Comparison of ENCODE assay signal across 18 mouse cellular contexts in the genomic region with DNA sequence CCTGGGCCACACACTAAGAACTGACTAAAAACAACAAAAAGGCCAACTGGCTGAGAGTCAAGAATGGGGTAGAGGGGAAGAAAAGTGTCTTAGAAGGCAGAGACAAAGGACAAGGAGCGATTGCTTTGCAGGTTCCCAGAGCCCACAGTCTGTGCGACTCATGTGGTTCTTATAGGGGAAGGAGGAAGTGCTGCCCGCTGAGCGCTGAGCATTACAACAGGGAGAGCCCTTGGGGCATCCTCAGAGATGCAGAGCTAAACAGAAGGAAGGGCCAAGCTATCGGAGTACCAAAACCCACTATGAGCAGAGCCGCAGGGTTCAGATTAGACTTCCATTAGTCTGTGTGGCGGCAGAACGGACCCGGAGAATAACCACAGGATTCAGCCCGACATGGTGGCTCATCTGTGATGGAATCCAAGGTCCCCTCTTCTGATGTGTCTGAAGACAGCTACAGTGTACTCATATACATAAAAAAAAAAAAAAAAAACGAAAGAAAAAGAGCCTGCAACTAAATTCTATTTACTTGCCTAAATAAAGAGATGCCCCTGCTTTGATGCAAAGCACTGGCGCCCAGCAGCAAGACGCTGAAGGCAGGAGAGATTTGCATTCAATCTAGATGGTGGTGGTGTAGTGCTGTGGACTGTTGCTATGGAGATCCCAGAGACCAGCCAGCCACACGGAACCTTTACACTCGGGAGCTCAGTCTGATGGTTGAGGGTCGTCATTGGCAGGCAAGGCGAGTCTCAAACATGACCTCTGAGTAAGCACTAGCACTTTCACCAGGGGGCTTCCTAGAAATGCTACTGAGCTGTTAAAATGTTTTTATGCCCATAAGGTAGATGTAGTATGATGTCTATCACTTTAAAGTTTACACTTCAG. TPM values are rescaled to one million over a fixed set of nuclear protein-coding genes. Genes with fewer than 3 reads are reported as not detected.
DNase-seq lines count a peak whose midpoint lies in the region; ATAC-seq and TF ChIP-seq lines count a peak whose summit lies in the region.
"Had no signal": no experiment of that assay in that cellular context is flagged by ENCODE, and none has a peak within 500 bp of the region (broad histone marks: within the 10 kb centered on the region; RNA-seq: fewer than 3 reads in every experiment).

No protein-coding gene starts in this region.

- H3K36me3 ChIP-seq in MEL (ENCODE audit: control insufficient read depth in 1 of 2, insufficient read depth in 2 of 2, low read length in 2 of 2), result peaks cover 0 to 14% of the 10 kb centered on the region in 2 experiments; a peak in 2 of 4 replicates
- no peaks in the 10 kb centered on the region for H3K36me3 ChIP-seq in midbrain, embryonic 15.5 days (replicated peaks)
- H3K36me3 ChIP-seq in thymus, adult 2 months (ENCODE audit: control insufficient read depth, insufficient read depth, low read length), result no peaks in the 10 kb centered on the region
- H3K36me3 ChIP-seq: liver, embryonic 13.5 days had no signal

- H3K27me3 ChIP-seq in MEL (ENCODE audit: control insufficient read depth in 1 of 2, insufficient read depth in 2 of 2, low read length in 2 of 2), result no peaks in the 10 kb centered on the region; a peak in 1 of 4 replicates
- H3K27me3 ChIP-seq in midbrain, embryonic 15.5 days (replicated peaks), result no peaks in the 10 kb centered on the region
- H3K27me3 ChIP-seq in thymus, adult 2 months (ENCODE audit: control insufficient read depth, insufficient read depth, low read length), result no peaks in the 10 kb centered on the region

- ATAC-seq in granulocyte monocyte progenitor cell, adult 5-6 weeks (replicated peaks; ENCODE audit: poor library complexity, severe bottlenecking), result peak; percentile 74
- ATAC-seq in midbrain, embryonic 15.5 days (replicated peaks), result peak; percentile 95

- 19% methylated on average over 17 of the region's 17 CpGs for WGBS in midbrain, embryonic 15.5 days
- WGBS in thymus, adult 2 months, result 65% methylated on average over 17 of the region's 17 CpGs

- peak overlapping the region in 1 of 2 experiments; percentile 36; a peak in 2 of 4 replicates for H3K4me3 ChIP-seq in MEL (ENCODE audit: control insufficient read depth in 1 of 2, insufficient read depth in 1 of 2, low read depth in 2 of 2, low read length in 2 of 2)
- no peak overlapping the region for H3K4me3 ChIP-seq in midbrain, embryonic 15.5 days
- H3K4me3 ChIP-seq in layer of hippocampus, adult 2 months, result no peak overlapping the region
- no peak overlapping the region for H3K4me3 ChIP-seq in thymus, adult 2 months (ENCODE audit: control insufficient read depth, insufficient read depth, low read length)
- H3K4me3 ChIP-seq: liver, embryonic 13.5 days had no signal

- no peak overlapping the region for H3K9ac ChIP-seq in MEL (ENCODE audit: control insufficient read depth, low read depth, low read length, poor library complexity, severe bottlenecking)
- no peak overlapping the region for H3K9ac ChIP-seq in midbrain, embryonic 15.5 days
- H3K9ac ChIP-seq: liver, embryonic 13.5 days had no signal

- no peaks in the 10 kb centered on the region for H3K9me3 ChIP-seq in MEL (replicated peaks; ENCODE audit: insufficient read depth, low read length)
- no peaks in the 10 kb centered on the region for H3K9me3 ChIP-seq in midbrain, embryonic 15.5 days
- H3K9me3 ChIP-seq: liver, embryonic 13.5 days had no signal

- no peak for TF ChIP-seq EP300 in MEL (IDR thresholded peaks at IDR 0.05; ENCODE audit: low read depth in 1 of 2, low read length in 2 of 2)

- H3K79me2 ChIP-seq in MEL (ENCODE audit: control insufficient read depth, insufficient read depth, low read length, poor library complexity), result no peaks in the 10 kb centered on the region

- TF ChIP-seq RAD21 in MEL (IDR thresholded peaks at IDR 0.05; ENCODE audit: low read depth, low read length), result no peak

- TF ChIP-seq CTCF in MEL (IDR thresholded peaks at IDR 0.05 in 2 of 3, conservative IDR thresholded peaks at IDR 0.05 in 1 of 3; ENCODE audit: control insufficient read depth in 1 of 3, insufficient read depth in 1 of 3, low read depth in 2 of 3, low read length in 3 of 3, poor library complexity in 1 of 3, severe bottlenecking in 1 of 3), result no peak
- TF ChIP-seq CTCF in layer of hippocampus, adult 2 months (conservative IDR thresholded peaks at IDR 0.05), result no peak
- TF ChIP-seq CTCF in thymus, adult 2 months (IDR thresholded peaks at IDR 0.05; ENCODE audit: borderline replicate concordance, control insufficient read depth, extremely low read depth, insufficient read depth, low read length, poor library complexity), result no peak

- peak; percentile 11 for DNase-seq in embryo, embryonic 10.5 days (ENCODE audit: low spot score)
- DNase-seq in embryo, embryonic 10 days (ENCODE audit: low spot score), result no peak
- peak; percentile 64 for DNase-seq in MEL (ENCODE audit: low read depth, low spot score)
- DNase-seq in layer of hippocampus, adult 2 months (ENCODE audit: low spot score in 2 of 2), result no peak
- no peak for DNase-seq in thymus, adult 2 months
- no peak for DNase-seq in cerebellum, adult 11 months
- DNase-seq: gastrocnemius, postnatal 10 days; layer of hippocampus, postnatal 36 days; liver, embryonic 13.5 days; spleen, adult 18-20 months; thymus, postnatal 25 days had no signal

- H3K4me1 ChIP-seq in MEL (ENCODE audit: control insufficient read depth in 1 of 2, insufficient read depth in 2 of 2, low read length in 2 of 2), result peaks cover 0 to 20% of the 10 kb centered on the region in 2 experiments; a peak in 2 of 4 replicates
- H3K4me1 ChIP-seq in midbrain, embryonic 15.5 days, result peaks cover 13% of the 10 kb centered on the region
- H3K4me1 ChIP-seq in thymus, adult 2 months (replicated peaks; ENCODE audit: control insufficient read depth, insufficient read depth, low read length), result no peaks in the 10 kb centered on the region
- H3K4me1 ChIP-seq: liver, embryonic 13.5 days had no signal

- TF ChIP-seq POLR2A in MEL (IDR thresholded peaks at IDR 0.05; ENCODE audit: control insufficient read depth in 1 of 2, insufficient read depth in 1 of 2, low read depth in 1 of 2, low read length in 2 of 2, poor library complexity in 1 of 2), result no peak
- no peak for TF ChIP-seq POLR2A in thymus, adult 2 months (IDR thresholded peaks at IDR 0.05; ENCODE audit: control insufficient read depth, extremely low read depth, insufficient read depth, low read length, poor library complexity)

- peak overlapping the region; percentile 20 for H3K4me2 ChIP-seq in midbrain, embryonic 15.5 days
- H3K4me2 ChIP-seq: liver, embryonic 13.5 days had no signal

- H3K27ac ChIP-seq in MEL (ENCODE audit: control insufficient read depth, low read depth, low read length), result no peak overlapping the region
- H3K27ac ChIP-seq in midbrain, embryonic 15.5 days, result peak overlapping the region; percentile 53
- H3K27ac ChIP-seq in layer of hippocampus, adult 2 months, result no peak overlapping the region
- no peak overlapping the region for H3K27ac ChIP-seq in thymus, adult 2 months (ENCODE audit: control insufficient read depth, insufficient read depth, low read length)
- H3K27ac ChIP-seq: liver, embryonic 13.5 days had no signal

TF ChIP-seq in MEL, 35 proteins besides CTCF, POLR2A, EP300 and RAD21:
- TF ChIP-seq SMC3 (IDR thresholded peaks at IDR 0.05; ENCODE audit: low read depth, low read length), result no peak
- TF ChIP-seq ELF1 (IDR thresholded peaks at IDR 0.05; ENCODE audit: low read depth, low read length), result 0 out of 2 replicates have a peak, but pooled peaks have one; percentile 28
- no peak for TF ChIP-seq TBP (IDR thresholded peaks at IDR 0.05; ENCODE audit: low read depth, low read length)
- no peak for TF ChIP-seq KAT2A (conservative IDR thresholded peaks at IDR 0.05; ENCODE audit: low read depth, low read length)
- no peak for TF ChIP-seq POLR2AphosphoS2 (IDR thresholded peaks at IDR 0.05; ENCODE audit: low read length)

RNA-seq across cellular contexts. Expression of a gene that starts 3.9 kb away (rescaled TPM):
- total RNA-seq in MEL (2012; rRNA removed), result not detected in 2 replicates
- not detected for polyA plus RNA-seq in MEL (2012; ENCODE audit: insufficient read depth in 1 of 2, insufficient read length in 2 of 2, low read depth in 1 of 2, low replicate concordance in 2 of 2, missing spikeins in 1 of 2)
- not detected in 2 replicates for total RNA-seq in granulocyte monocyte progenitor cell, adult 5-6 weeks (2014; fragmentation: Nextera tagmentation)
- total RNA-seq in granulocyte monocyte progenitor cell, adult 5-6 weeks (2017), result not detected in 2 replicates
- not detected in 2 replicates for polyA plus RNA-seq in midbrain, embryonic 15.5 days (2015; fragmentation: Nextera tagmentation; extraction: Ambion mirVana)
- total RNA-seq in layer of hippocampus, adult 2 months (2021), result not detected
- polyA plus RNA-seq in thymus, adult 2 months (2012; rRNA removed), result 0.45 TPM in 1 of 2 replicates, not detected in the other
- total RNA-seq: gastrocnemius, postnatal 10 days; layer of hippocampus, postnatal 36 days; neutrophil, adult 5-6 weeks had no signal
- polyA plus RNA-seq: embryonic facial prominence, embryonic 14.5 days; heart, postnatal 0 days; kidney, adult 2 months; liver, embryonic 13.5 days had no signal

RNA-seq across cellular contexts. Expression of a gene that starts 36.9 kb away (rescaled TPM):
- total RNA-seq in MEL (2012; rRNA removed), result 0.04 TPM in 1 of 2 replicates, not detected in the other
- under 1 TPM in 1 of 2 experiments, not detected in 1; 0.08 TPM for polyA plus RNA-seq in MEL (2012; ENCODE audit: insufficient read depth in 1 of 2, insufficient read length in 2 of 2, low read depth in 1 of 2, low replicate concordance in 2 of 2, missing spikeins in 1 of 2)
- not detected in 2 replicates for total RNA-seq in granulocyte monocyte progenitor cell, adult 5-6 weeks (2014; fragmentation: Nextera tagmentation)
- not detected in 2 replicates for total RNA-seq in granulocyte monocyte progenitor cell, adult 5-6 weeks (2017)
- 0.50 and 0.99 TPM in 2 replicates for polyA plus RNA-seq in midbrain, embryonic 15.5 days (2015; fragmentation: Nextera tagmentation; extraction: Ambion mirVana)
- total RNA-seq in layer of hippocampus, adult 2 months (2021), result 1 to 10 TPM; 1.0 to 1.1 TPM
- 1.3 and 1.7 TPM in 2 replicates for polyA plus RNA-seq in thymus, adult 2 months (2012; rRNA removed)
- total RNA-seq: gastrocnemius, postnatal 10 days had no signal
- polyA plus RNA-seq: C2C12; heart, postnatal 0 days; liver, embryonic 13.5 days had no signal

RNA-seq across cellular contexts. Expression of a gene that starts 58.8 kb away (rescaled TPM):
- total RNA-seq in MEL (2012; rRNA removed), result 2.2 TPM in 2 replicates
- polyA plus RNA-seq in MEL (2012; ENCODE audit: insufficient read depth in 1 of 2, insufficient read length in 2 of 2, low read depth in 1 of 2, low replicate concordance in 2 of 2, missing spikeins in 1 of 2), result 1 to 10 TPM in 1 of 2 experiments, not detected in 1; 6.7 TPM
- 5.8 and 17.9 TPM in 2 replicates for total RNA-seq in granulocyte monocyte progenitor cell, adult 5-6 weeks (2014; fragmentation: Nextera tagmentation)
- 7.2 and 11.9 TPM in 2 replicates for total RNA-seq in granulocyte monocyte progenitor cell, adult 5-6 weeks (2017)
- polyA plus RNA-seq in midbrain, embryonic 15.5 days (2015; fragmentation: Nextera tagmentation; extraction: Ambion mirVana), result 16.4 and 17.7 TPM in 2 replicates
- total RNA-seq in layer of hippocampus, adult 2 months (2021), result 10 to 100 TPM; 50.1 to 51.0 TPM
- polyA plus RNA-seq in thymus, adult 2 months (2012; rRNA removed), result 36.0 and 50.7 TPM in 2 replicates

Comparison
In these comparisons a context has a peak if more than half of its experiments do, and no peak if none do; other contexts are left out.
1. DNase-seq: peak in embryo, embryonic 10.5 days (single experiment) and MEL (single experiment); none in embryo, embryonic 10 days (single experiment), layer of hippocampus, adult 2 months (0 of 2), thymus, adult 2 months (single experiment) and cerebellum, adult 11 months (single experiment).